Mouse (Mus musculus) limb, embryonic 14.5 days (tissue): ENCODE data around the gene Dbn1. TPM values are rescaled to one million over a fixed set of nuclear protein-coding genes. Genes with fewer than 3 reads are reported as not detected.

ENCODE experiments used
- ATAC-seq: fragments of 200-750 bp; cut with Nextera tagmentation; 2 replicates; pipeline ENCODE4 v1.8.0; 2017; ENCODE audit warnings: low read depth, moderate number of reproducible peaks, moderate TSS enrichment; ENCODE audit not compliant: low FRiP score
- DNase-seq: peaks from one replicate; pipeline ENCODE4 v3.0.0-alpha.2; 2015; ENCODE audit warnings: low spot score
- H3K27ac ChIP-seq: fragments of 300-500 bp; sonication (generic); replicated peaks from 2 replicates; pipeline ENCODE4 v1.5.1; 2014; ENCODE audit warnings: low read depth, mild to moderate bottlenecking, low read length, moderate library complexity, mixed read lengths
- H3K27me3 ChIP-seq: fragments of 300-500 bp; sonication (generic); 2 replicates; pipeline ENCODE4 v1.6.1; 2014; ENCODE audit warnings: low read length, mixed read lengths; ENCODE audit not compliant: control insufficient read depth, insufficient read depth
- H3K36me3 ChIP-seq: fragments of 300-500 bp; sonication (generic); 2 replicates; pipeline ENCODE4 v1.6.1; 2014; ENCODE audit warnings: mild to moderate bottlenecking, low read length, moderate library complexity, mixed read lengths; ENCODE audit not compliant: control insufficient read depth, insufficient read depth
- H3K4me1 ChIP-seq: fragments of 300-500 bp; sonication (generic); 2 replicates; pipeline ENCODE4 v1.6.1; 2014; ENCODE audit warnings: antibody characterized with exemption, low read length, mixed read lengths; ENCODE audit not compliant: control insufficient read depth, insufficient read depth
- H3K4me2 ChIP-seq: fragments of 300-500 bp; sonication (generic); replicated peaks from 2 replicates; pipeline ENCODE4 v1.6.1; 2014; ENCODE audit warnings: low read depth, mild to moderate bottlenecking, low read length, moderate library complexity; ENCODE audit not compliant: severe bottlenecking
- H3K4me3 ChIP-seq: fragments of 300-500 bp; sonication (generic); replicated peaks from 2 replicates; pipeline ENCODE4 v1.5.1; 2014; ENCODE audit warnings: low read length
- H3K9ac ChIP-seq: fragments of 300-500 bp; sonication (generic); 2 replicates; pipeline ENCODE4 v1.6.1; 2014; ENCODE audit warnings: mild to moderate bottlenecking, low read depth, low read length, moderate library complexity; ENCODE audit not compliant: severe bottlenecking
- H3K9me3 ChIP-seq: fragments of 300-500 bp; sonication (generic); 2 replicates; pipeline ENCODE4 v1.6.1; 2016; ENCODE audit warnings: low read length; ENCODE audit not compliant: control insufficient read depth
- POLR2A ChIP-seq: fragments of 200-500 bp; IDR thresholded peaks from 2 replicates; pipeline ENCODE4 v1.8.0; 2012; ENCODE audit warnings: inconsistent platforms, mild to moderate bottlenecking, moderate library complexity, borderline replicate concordance; ENCODE audit not compliant: insufficient read depth, insufficient read length; ENCODE audit errors: extremely low read depth
- WGBS: fragments of 180-500 bp; shearing (Covaris S2); extraction: QIAGEN DNeasy Blood & Tissue Kit; methylation state at CpG from one replicate; pipeline ENCODE4 v1.1.7; 2014; 5-methylcytosine and 5-hydroxymethylcytosine counted together
- polyA plus RNA-seq, 2 experiments: library from polyadenylated mRNA; depleted of rRNA in 1 of 2; stranded (reverse) in 1 of 2; unstranded in 1 of 2; fragments of >200 nt; fragmentation: Nextera tagmentation in 1 of 2; extraction: Ambion mirVana in 1 of 2; gene quantifications; 2 replicates each; pipeline versions ENCODE4 v1.2.1 to v1.2.3; 2012 to 2014

Gene Dbn1
- polyA plus RNA-seq, 2 experiments, result 153 to 266 TPM

DNA sequence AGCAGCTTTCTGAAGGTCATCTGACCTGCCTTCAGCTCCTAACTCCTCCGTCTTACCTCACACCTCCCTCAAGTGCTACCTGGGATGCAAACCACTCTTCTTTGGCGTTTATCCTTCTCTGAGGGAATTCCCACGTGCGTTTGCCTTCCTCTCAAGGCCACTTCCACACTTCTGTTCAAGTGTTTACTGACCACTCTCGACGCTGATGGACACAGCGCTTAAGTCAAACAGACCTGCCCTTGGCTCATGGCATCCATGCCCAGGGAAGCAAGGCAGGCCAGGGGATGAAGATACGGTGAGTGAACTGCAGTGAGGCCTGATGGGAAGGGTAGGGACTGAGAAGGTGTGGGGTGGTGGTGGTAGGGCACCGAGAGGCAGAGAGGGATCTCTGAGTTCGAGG, 12.7 kb upstream of the Dbn1 start:
- no peak overlapping the region for H3K4me3 ChIP-seq
- DNase-seq (no peak), ATAC-seq (no peak)
- H3K4me1 ChIP-seq, result peaks cover 6% of the 10 kb centered on the region; the same call in 1 of the 2 replicates
- peaks cover 86% of the 10 kb centered on the region for H3K36me3 ChIP-seq
- no peaks in the 10 kb centered on the region for H3K27me3 ChIP-seq
- H3K4me2 ChIP-seq, result no peak overlapping the region
- H3K9me3 ChIP-seq, result no peaks in the 10 kb centered on the region
- H3K27ac ChIP-seq, result no peak overlapping the region
- H3K9ac ChIP-seq, result no peak overlapping the region
- no peak for TF ChIP-seq POLR2A
- WGBS, result 80% methylated on average over 10 of the region's 10 CpGs

GRCm38 (mm10) chr13:55498906-55499305, 11.0 kb upstream of the Dbn1 start:
- H3K4me1 ChIP-seq, result peaks cover 6% of the 10 kb centered on the region; the same call in 1 of the 2 replicates
- H3K9ac ChIP-seq, result no peak overlapping the region
- no peak overlapping the region for H3K27ac ChIP-seq
- no peak overlapping the region for H3K4me3 ChIP-seq
- WGBS, result 59% methylated on average over 11 of the region's 11 CpGs
- H3K4me2 ChIP-seq, result no peak overlapping the region
- H3K36me3 ChIP-seq, result peaks cover 70% of the 10 kb centered on the region
- no peak for TF ChIP-seq POLR2A
- no peak for ATAC-seq
- H3K9me3 ChIP-seq, result no peaks in the 10 kb centered on the region
- H3K27me3 ChIP-seq, result no peaks in the 10 kb centered on the region
- DNase-seq, result no peak

GRCm38 (mm10) chr13:55496661-55497060, 8.8 kb upstream of the Dbn1 start:
- WGBS, result 85% methylated on average over 6 of the region's 6 CpGs
- H3K36me3 ChIP-seq, result peaks cover 49% of the 10 kb centered on the region
- no peak overlapping the region for H3K27ac ChIP-seq
- H3K4me1 ChIP-seq, result peaks cover 6% of the 10 kb centered on the region; the same call in 1 of the 2 replicates
- no peak for DNase-seq
- no peaks in the 10 kb centered on the region for H3K27me3 ChIP-seq
- no peaks in the 10 kb centered on the region for H3K9me3 ChIP-seq
- H3K4me2 ChIP-seq, result no peak overlapping the region
- TF ChIP-seq POLR2A, result no peak
- no peak overlapping the region for H3K4me3 ChIP-seq
- no peak overlapping the region for H3K9ac ChIP-seq
- no peak for ATAC-seq

- peaks cover 40% of the 10 kb centered on the region for H3K36me3 ChIP-seq
- H3K9me3 ChIP-seq, result no peaks in the 10 kb centered on the region
- ATAC-seq, result no peak
- H3K4me1 ChIP-seq, result peaks cover 6% of the 10 kb centered on the region; the same call in 1 of the 2 replicates
- no peak overlapping the region for H3K4me3 ChIP-seq
- H3K27ac ChIP-seq, result no peak overlapping the region
- DNase-seq, result no peak
- no peak for TF ChIP-seq POLR2A
- H3K9ac ChIP-seq, result no peak overlapping the region
- H3K27me3 ChIP-seq, result no peaks in the 10 kb centered on the region
- WGBS, result 31% methylated on average over 4 of the region's 4 CpGs
- H3K4me2 ChIP-seq, result no peak overlapping the region
These were observed 7.8 kb upstream of the Dbn1 start for GRCm38 (mm10) chr13:55495702-55496101.

DNA sequence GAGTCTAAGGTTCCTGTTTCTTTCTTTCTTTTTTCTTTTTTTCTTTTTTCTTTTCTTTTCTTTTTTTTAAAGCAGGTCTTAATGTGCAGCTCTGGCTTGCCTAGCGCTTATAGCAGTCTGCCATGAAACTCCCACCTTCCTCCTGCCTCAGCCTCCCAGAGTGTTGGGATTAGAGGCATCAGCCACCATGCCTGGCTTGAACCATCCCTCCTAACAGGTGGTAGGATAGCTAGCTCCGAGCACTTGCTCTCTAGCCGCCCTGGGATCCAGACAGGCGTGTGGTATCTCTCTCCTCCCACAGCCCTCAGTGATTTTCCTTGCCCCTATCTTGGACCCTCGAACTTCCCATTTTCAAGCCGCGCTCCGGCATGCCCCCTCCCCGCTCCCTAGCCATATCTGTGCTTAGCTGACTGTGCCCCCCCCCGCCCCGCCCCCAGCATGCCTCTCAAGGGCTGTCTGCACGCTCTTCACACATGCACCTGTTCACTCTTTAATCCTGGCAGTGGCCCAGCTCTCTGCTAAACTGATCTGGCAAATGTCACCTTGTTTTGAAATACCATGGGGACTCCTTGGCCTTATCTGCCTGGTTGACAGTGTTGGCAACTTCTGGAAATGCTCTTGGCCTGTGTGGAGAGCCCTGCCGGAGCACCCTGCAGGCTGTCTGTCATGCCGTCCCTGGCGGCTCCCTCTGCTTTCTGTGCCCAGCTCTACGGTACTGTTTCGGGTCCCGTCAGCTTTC, 7.1 kb upstream of the Dbn1 start:
- H3K27ac ChIP-seq, result no peak overlapping the region
- H3K27me3 ChIP-seq, result no peaks in the 10 kb centered on the region
- peaks cover 34% of the 10 kb centered on the region for H3K36me3 ChIP-seq
- DNase-seq, result no peak
- H3K4me1 ChIP-seq, result peaks cover 6% of the 10 kb centered on the region; the same call in 1 of the 2 replicates
- WGBS, result 17% methylated on average over 18 of the region's 18 CpGs
- no peak overlapping the region for H3K9ac ChIP-seq
- no peak overlapping the region for H3K4me2 ChIP-seq
- H3K4me3 ChIP-seq, result no peak overlapping the region
- no peaks in the 10 kb centered on the region for H3K9me3 ChIP-seq
- TF ChIP-seq POLR2A, result no peak
- ATAC-seq, result peak; percentile 38; the same call in 1 of the 2 replicates
